Mouse (Mus musculus): Measurements from ENCODE around the gene Gpr88. TPM values are rescaled to one million over a fixed set of nuclear protein-coding genes. Genes with fewer than 3 reads are reported as not detected.

Gpr88 gene
- polyA plus RNA-seq, 1 experiment from 2014 or later = 1.2 TPM

DNA sequence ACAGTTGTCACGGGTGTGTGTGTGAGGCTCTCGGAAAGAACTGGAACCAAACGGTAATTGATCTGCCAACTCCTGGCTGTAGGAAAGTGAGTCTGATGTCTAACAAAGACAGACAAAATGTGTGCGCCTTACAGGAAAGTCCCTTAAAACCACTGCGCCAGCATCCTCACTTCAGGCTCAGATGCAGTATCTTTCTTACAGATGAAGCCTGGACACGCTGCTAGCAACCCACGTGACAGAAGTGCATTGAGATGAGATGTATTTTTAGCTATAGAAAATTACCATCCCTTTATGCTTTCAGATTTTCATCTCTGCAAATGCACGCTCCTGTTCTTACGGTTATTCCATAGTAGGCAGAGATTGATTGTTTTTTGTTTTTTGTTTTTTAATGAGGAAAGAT, 10.6 kb downstream of the Gpr88 start:
- Histone ChIP-seq H3K4me1 (replicated peaks) (no peaks in the 10 kb centered on the region), H3K4me2 (no peak overlapping the region), H3K9ac (replicated peaks) (no peak overlapping the region), H3K4me3 (replicated peaks) (no peak overlapping the region), H3K27ac (no peak overlapping the region), H3K9me3 (no peaks in the 10 kb centered on the region), H3K36me3 (no peaks in the 10 kb centered on the region), H3K27me3 (no peaks in the 10 kb centered on the region)
- ATAC-seq (ENCODE audit: insufficient number of reproducible peaks, insufficient read depth, low FRiP score, low TSS enrichment, low read depth) = no peak
- WGBS = 82% methylated on average over 9 of the region's 9 CpGs

DNA sequence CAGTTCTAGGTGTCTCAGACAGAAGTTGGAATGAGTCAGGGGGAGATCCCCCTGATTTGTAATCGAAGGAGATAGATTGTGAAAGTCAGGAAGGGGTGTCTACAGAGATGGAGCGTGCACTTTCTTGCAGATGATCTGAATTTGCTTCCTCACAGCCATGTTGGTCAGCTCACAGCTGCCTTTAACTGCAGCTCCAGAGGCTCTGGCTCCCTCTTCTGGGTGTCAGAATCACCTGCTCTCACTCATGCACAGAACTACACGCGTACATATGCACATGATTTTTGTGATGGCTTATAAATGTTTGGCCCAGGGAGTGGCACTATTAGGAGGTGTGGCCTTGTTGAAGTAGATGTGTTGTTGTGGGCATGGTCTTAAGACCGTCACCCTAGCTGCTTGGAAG, 15.8 kb downstream of the Gpr88 start:
- no peak overlapping the region for H3K4me2 ChIP-seq
- no peak overlapping the region for H3K4me3 ChIP-seq (replicated peaks)
- no peaks in the 10 kb centered on the region for H3K4me1 ChIP-seq (replicated peaks)
- H3K9me3 ChIP-seq = no peaks in the 10 kb centered on the region
- no peak overlapping the region for H3K9ac ChIP-seq (replicated peaks)
- no peaks in the 10 kb centered on the region for H3K27me3 ChIP-seq
- H3K36me3 ChIP-seq = no peaks in the 10 kb centered on the region
- ATAC-seq (ENCODE audit: insufficient number of reproducible peaks, insufficient read depth, low FRiP score, low TSS enrichment, low read depth) = no peak
- H3K27ac ChIP-seq = no peak overlapping the region
- 89% methylated on average over 5 of the region's 5 CpGs for WGBS

DNA sequence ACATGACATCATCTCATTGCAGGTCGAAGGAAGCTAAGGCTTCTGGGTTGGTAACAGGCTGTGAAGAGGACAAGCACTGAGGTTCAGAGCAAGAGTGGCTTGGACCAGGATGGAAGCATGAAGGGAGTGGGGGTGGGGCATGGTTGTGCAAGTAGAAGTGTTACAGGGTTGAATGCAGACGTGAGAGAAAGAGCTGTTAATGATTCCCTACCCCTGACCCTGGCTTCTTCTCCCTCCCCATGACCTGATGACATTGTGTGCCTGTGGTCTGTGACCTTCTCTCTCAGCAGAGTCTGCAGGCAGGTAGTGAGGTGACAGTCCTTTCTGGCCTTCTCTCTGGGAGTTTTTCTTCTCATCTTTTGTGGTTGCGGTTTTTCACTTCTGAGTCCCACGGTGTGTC, 16.4 kb downstream of the Gpr88 start:
- H3K4me2 ChIP-seq = no peak overlapping the region
- no peak overlapping the region for H3K27ac ChIP-seq
- no peak for ATAC-seq (ENCODE audit: insufficient number of reproducible peaks, insufficient read depth, low FRiP score, low TSS enrichment, low read depth)
- H3K9ac ChIP-seq (replicated peaks) = no peak overlapping the region
- no peaks in the 10 kb centered on the region for H3K9me3 ChIP-seq
- no peaks in the 10 kb centered on the region for H3K27me3 ChIP-seq
- H3K4me3 ChIP-seq (replicated peaks) = no peak overlapping the region
- no peaks in the 10 kb centered on the region for H3K4me1 ChIP-seq (replicated peaks)
- H3K36me3 ChIP-seq = no peaks in the 10 kb centered on the region
- WGBS = 76% methylated on average over 4 of the region's 4 CpGs

DNA sequence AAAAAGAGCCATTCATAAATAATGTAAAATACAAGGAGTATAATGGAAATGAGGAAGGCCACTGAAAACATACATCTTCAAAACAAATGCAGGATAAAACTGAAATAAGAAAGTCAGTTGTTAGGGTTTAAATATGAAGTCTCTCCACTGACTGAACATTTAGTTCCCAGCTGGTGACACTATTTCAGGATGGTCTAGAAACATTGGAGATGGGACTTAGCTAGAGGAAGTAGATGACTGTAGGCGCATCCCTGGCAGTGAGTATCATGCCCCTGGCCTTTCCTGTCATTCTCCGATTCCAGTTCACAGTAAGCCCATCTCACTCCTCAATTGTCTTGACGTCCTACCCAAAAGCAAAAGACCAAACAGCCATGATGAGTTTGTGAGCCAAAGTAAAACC, 19.8 kb downstream of the Gpr88 start:
- Histone ChIP-seq H3K27ac (no peak overlapping the region), H3K4me1 (replicated peaks) (peaks cover 9% of the 10 kb centered on the region), H3K4me2 (no peak overlapping the region), H3K4me3 (replicated peaks) (no peak overlapping the region), H3K9ac (replicated peaks) (no peak overlapping the region), H3K27me3 (no peaks in the 10 kb centered on the region), H3K36me3 (no peaks in the 10 kb centered on the region), H3K9me3 (no peaks in the 10 kb centered on the region)
- 91% methylated on average over 3 of the region's 3 CpGs for WGBS
- no peak for ATAC-seq (ENCODE audit: insufficient number of reproducible peaks, insufficient read depth, low FRiP score, low TSS enrichment, low read depth)

DNA sequence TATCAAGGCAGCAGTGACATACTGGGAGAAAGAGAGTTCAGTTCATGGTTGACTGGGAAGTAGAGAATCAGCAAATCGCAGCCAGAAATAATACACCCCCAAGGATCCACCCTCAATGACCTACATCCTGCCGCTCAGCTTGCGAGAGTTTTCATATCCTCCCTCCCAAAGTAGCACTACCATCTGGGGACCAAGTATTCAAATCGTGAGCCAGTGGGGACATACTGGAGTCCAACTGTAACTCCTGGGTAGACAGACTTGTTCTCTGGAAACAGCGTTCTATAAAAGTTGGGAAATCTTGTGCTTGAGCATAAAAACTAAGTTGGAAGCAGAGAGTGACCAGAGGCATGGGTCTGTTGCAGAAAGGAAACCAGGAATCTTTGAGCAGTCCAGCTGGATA, 20.5 kb downstream of the Gpr88 start:
- Histone ChIP-seq H3K27ac (no peak overlapping the region), H3K9me3 (no peaks in the 10 kb centered on the region), H3K4me3 (replicated peaks) (no peak overlapping the region), H3K36me3 (no peaks in the 10 kb centered on the region), H3K4me1 (replicated peaks) (peaks cover 17% of the 10 kb centered on the region), H3K9ac (replicated peaks) (no peak overlapping the region), H3K27me3 (no peaks in the 10 kb centered on the region), H3K4me2 (no peak overlapping the region)
- WGBS = 80% methylated on average over 5 of the region's 5 CpGs
- no peak for ATAC-seq (ENCODE audit: insufficient number of reproducible peaks, insufficient read depth, low FRiP score, low TSS enrichment, low read depth)

DNA sequence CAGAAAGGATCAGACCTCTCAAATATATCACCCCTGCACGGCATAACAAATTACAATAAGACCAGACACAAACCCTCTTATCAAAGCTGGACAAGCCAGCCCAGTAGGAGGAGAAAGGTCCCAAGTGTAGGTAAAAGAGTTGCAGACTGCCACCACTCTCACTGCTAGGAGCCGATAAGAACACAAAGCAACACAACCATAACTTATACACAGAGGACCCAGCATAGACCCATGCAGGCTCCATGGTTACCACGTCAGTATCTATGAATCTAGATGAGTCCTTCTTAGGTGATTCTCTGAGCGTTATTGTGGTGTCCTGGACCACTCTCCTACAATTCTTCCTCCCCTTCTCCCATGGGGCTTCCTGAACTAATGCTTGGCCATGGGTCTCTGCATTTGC, 24.0 kb downstream of the Gpr88 start:
- Histone ChIP-seq H3K27me3 (no peaks in the 10 kb centered on the region), H3K4me1 (replicated peaks) (peaks cover 19% of the 10 kb centered on the region), H3K4me2 (no peak overlapping the region), H3K27ac (no peak overlapping the region), H3K9ac (replicated peaks) (no peak overlapping the region), H3K4me3 (replicated peaks) (no peak overlapping the region), H3K36me3 (no peaks in the 10 kb centered on the region), H3K9me3 (no peaks in the 10 kb centered on the region)
- no peak for ATAC-seq (ENCODE audit: insufficient number of reproducible peaks, insufficient read depth, low FRiP score, low TSS enrichment, low read depth)
- 85% methylated on average over 4 of the region's 4 CpGs for WGBS

DNA sequence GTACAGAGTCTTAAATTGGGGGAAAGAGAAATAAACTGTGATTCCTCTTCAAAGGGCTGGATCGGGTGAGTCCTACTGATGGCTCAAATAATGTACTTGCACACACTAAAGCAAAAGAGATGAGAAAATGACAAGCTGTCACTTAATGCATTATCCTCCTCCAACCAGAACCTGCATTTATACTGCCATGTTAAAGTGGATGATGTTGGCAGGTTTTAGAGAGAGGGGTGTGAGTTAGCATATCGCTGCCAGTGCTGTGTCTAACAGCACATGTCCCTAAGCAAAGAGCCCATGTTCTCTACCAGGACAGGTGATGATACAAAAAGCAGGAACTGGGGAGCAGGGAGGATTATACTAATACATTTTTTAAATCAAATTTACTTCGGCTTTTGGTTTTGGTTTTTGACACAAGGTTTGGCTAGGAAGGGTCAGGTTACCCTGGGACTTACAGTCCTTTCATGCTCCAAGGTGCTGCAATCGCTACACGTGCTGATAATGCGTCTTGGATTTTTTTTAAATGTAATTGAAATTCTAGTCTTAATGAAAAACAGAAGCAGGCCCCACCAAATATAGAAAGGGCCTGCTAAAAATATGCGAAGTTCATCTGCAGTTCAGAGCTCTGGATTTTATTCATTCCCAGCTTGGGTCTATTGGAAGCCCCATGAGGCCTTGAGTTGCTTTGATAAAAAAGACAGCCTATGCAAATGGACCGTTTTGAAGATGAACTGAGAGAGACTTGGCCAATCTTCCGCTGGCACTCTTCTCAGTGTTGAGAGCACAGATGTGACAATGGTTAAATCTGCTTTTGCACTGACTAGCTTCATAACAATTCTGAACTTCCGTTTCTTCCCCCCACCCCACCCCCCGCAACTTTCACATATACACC, 24.7 kb downstream of the Gpr88 start:
- H3K4me3 ChIP-seq (replicated peaks) = no peak overlapping the region
- 0 out of 2 replicates have a peak overlapping the region, but pooled peaks have one; percentile 35 for H3K27ac ChIP-seq
- H3K4me1 ChIP-seq (replicated peaks) = peaks cover 19% of the 10 kb centered on the region
- H3K27me3 ChIP-seq = no peaks in the 10 kb centered on the region
- 41% methylated on average over 11 of the region's 11 CpGs for WGBS
- no peak overlapping the region for H3K9ac ChIP-seq (replicated peaks)
- H3K36me3 ChIP-seq = no peaks in the 10 kb centered on the region
- H3K4me2 ChIP-seq = no peak overlapping the region
- ATAC-seq (ENCODE audit: insufficient number of reproducible peaks, insufficient read depth, low FRiP score, low TSS enrichment, low read depth) = peak; percentile 39; the same call in 1 of the 2 replicates
- no peaks in the 10 kb centered on the region for H3K9me3 ChIP-seq

DNA sequence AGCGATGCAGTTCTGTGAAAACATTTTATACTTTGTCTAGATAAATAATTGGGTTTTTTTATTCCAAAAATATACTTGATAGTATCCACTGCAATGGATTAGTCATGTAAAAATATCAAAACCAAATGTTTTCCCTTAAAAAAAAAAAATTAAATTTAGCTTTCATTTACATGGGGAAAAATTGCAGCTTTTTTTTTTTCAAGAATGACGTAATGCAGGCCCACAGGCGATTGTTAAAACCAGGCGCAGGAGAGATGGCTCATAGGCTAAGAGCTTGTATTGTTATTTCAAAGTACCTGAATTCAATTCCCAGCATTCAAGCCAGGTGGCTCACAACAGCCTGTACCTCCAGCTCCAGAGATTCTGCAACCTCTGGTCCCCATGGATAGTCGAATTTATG, 25.9 kb downstream of the Gpr88 start:
- 61% methylated on average over 5 of the region's 5 CpGs for WGBS
- peaks cover 19% of the 10 kb centered on the region for H3K4me1 ChIP-seq (replicated peaks)
- H3K27ac ChIP-seq = no peak overlapping the region
- H3K9me3 ChIP-seq = no peaks in the 10 kb centered on the region
- H3K36me3 ChIP-seq = no peaks in the 10 kb centered on the region
- H3K27me3 ChIP-seq = no peaks in the 10 kb centered on the region
- no peak overlapping the region for H3K4me2 ChIP-seq
- ATAC-seq (ENCODE audit: insufficient number of reproducible peaks, insufficient read depth, low FRiP score, low TSS enrichment, low read depth) = no peak
- H3K4me3 ChIP-seq (replicated peaks) = no peak overlapping the region
- H3K9ac ChIP-seq (replicated peaks) = no peak overlapping the region

DNA sequence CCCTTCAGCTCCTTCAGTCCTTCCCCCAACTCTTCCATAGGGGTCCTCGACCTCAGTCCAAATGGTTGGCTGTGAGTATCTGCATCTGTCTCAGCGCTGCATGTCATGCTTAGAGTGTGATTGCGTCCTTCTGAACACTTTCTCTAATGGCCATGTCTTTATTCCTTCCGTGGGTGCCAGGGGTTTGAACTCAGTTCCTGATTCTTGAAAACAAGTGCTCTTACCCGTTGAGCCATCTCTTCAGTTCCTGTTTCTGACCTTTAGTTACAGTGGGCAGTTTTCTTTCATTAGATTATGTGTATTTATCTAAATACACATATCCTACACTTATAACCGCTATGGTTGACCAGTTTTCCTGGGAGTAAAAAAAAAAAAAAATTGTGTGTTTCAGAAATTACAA, 26.4 kb downstream of the Gpr88 start:
- Histone ChIP-seq H3K27me3 (no peaks in the 10 kb centered on the region), H3K4me1 (replicated peaks) (peaks cover 19% of the 10 kb centered on the region), H3K36me3 (no peaks in the 10 kb centered on the region), H3K27ac (no peak overlapping the region), H3K4me2 (no peak overlapping the region), H3K9ac (replicated peaks) (no peak overlapping the region), H3K4me3 (replicated peaks) (no peak overlapping the region), H3K9me3 (no peaks in the 10 kb centered on the region)
- 87% methylated on average over 6 of the region's 6 CpGs for WGBS
- ATAC-seq (ENCODE audit: insufficient number of reproducible peaks, insufficient read depth, low FRiP score, low TSS enrichment, low read depth) = no peak

DNA sequence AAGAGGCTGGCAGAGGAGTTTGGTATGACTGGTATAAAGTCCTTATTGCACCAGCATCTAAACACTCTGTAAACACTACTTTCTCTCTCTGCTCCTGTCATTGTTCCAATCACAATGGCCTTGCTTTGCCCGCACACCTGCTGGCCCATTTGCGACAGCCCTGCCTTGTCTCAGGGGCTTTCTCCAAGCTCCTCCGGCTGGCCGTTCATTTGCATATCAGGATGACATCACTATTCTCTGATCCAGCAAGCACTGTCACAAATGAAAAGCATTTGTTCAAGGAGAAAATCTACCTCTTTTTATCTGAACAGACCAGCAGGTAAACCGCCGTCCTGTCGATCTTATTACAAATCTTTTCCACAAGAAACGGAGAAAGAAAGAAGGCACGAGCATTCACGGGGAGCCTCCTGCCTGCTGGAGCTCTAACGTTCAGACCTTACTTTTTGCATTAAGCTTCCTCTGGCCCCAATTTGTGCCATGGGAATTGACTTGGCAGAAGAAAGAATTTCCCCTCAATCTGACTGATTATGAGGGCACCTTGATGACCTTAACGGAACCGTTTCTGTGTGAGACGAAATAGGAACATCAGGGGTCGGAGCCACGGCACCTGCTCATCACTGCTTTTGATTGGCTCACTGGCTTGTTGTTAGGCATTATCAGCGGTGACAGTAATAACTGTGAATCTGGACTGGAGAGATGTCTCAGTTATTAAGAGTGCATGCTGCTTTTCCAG, 30.6 kb downstream of the Gpr88 start:
- no peak overlapping the region for H3K4me3 ChIP-seq (replicated peaks)
- no peak overlapping the region for H3K4me2 ChIP-seq
- no peak for ATAC-seq (ENCODE audit: insufficient number of reproducible peaks, insufficient read depth, low FRiP score, low TSS enrichment, low read depth)

DNA sequence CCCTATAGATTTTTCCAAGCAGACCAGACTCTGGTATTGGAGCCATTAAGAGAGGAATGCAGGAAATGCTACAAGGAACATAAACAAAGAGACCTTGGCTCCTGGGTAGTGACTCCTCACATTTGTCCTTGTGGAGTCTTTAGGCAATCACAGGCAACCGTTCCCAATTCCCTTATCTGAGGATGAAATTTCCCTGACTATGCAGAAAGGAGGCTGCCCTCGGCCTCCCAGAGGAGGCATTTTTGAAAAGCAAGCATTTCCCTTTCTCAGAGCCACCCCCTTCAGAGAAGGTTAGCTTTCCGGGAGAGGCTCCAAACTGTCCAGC, 31.7 kb downstream of the Gpr88 start:
- ATAC-seq (ENCODE audit: insufficient number of reproducible peaks, insufficient read depth, low FRiP score, low TSS enrichment, low read depth) = no peak
- Histone ChIP-seq H3K36me3 (no peaks in the 10 kb centered on the region), H3K27me3 (no peaks in the 10 kb centered on the region), H3K4me1 (replicated peaks) (no peaks in the 10 kb centered on the region; the same call in 1 of the 2 replicates), H3K27ac (no peak overlapping the region), H3K4me2 (no peak overlapping the region), H3K4me3 (replicated peaks) (no peak overlapping the region), H3K9me3 (no peaks in the 10 kb centered on the region), H3K9ac (replicated peaks) (no peak overlapping the region)
- 26% methylated on average over 3 of the region's 3 CpGs for WGBS

More for the DNA sequence above, 30.6 kb downstream of the Gpr88 start:
- 43% methylated on average over 17 of the region's 17 CpGs for WGBS
- H3K9ac ChIP-seq (replicated peaks) = no peak overlapping the region
- peaks cover 2% of the 10 kb centered on the region; the same call in 1 of the 2 replicates for H3K4me1 ChIP-seq (replicated peaks)
- no peaks in the 10 kb centered on the region for H3K27me3 ChIP-seq
- H3K27ac ChIP-seq = no peak overlapping the region
- H3K9me3 ChIP-seq = no peaks in the 10 kb centered on the region
- H3K36me3 ChIP-seq = no peaks in the 10 kb centered on the region

Measured in limb, embryonic 12.5 days (tissue).